Mouse (Mus musculus) CD8-positive naive resting alpha-beta T cell, adult 2 months (primary cell): ENCODE measurements around the gene Smim10l1.

ENCODE experiments used
- DNase-seq, 2 experiments: peaks; one replicate each; pipeline ENCODE4 v3.0.0; 2022; ENCODE audit warnings: low read depth in 2 of 2, low spot score in 2 of 2

Gene Smim10l1

DNA sequence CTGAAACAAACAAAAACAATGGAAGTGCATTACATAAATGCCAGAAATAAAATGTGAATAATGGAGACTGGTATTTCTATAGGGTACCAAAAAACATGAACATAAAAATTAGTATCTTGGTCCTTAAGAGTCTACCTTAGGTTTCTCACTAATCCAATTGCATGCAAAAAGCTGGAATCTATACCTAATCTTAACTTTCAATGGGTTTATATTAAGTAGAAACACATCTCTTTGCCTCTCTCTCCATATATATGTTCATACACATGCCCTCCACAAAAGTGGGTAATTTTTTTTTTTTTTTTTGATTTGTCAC is at the start of gene Smim10l1:
Gene Smim10l1 (plus strand): TSS at position 301 of the 313 bp plus-strand sequence.
- DNase-seq = no peak

DNA sequence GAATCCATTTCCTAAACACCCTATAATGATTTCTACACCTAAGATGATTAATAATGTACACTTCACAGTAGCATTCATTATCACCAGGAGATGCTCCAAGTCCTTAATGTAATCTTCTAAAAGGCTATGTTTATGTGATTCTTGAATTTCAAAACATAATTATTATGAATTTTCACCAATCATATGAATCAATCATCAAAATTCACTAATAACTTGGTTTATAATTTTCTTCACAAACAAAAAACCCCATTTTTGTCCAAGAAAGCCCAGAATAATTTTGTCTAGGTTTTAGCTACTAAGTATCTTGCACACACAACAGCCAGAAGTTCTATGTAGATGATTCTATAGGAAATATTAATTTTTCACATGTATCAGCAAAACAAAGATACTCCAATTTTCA is 49.0 kb upstream of the Smim10l1 start, which contains the start of gene Tas2r140:
Gene Tas2r140 (minus strand): TSS at position 101 of the 400 bp plus-strand sequence.
- DNase-seq = no peak

DNA sequence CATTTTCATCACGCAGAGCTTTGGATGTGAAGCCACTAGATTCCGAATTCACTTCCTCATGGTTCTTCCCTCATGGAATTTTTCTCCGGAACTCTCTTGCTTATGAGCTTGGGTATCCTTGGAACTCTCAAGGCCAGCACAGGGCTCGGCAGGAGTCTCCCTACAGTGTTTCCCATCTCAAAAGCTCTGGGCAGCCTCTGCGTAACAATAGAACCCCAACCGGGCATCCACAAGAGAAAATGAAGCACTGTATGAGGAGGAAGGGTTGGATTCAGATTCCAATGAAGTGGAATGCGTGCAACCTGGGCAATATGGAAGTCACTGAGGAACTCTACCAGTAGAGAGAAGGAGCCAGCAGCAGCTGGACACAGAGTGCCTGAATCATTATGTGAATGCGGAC is 12.5 kb upstream of the Smim10l1 start:
- DNase-seq = no peak

DNA sequence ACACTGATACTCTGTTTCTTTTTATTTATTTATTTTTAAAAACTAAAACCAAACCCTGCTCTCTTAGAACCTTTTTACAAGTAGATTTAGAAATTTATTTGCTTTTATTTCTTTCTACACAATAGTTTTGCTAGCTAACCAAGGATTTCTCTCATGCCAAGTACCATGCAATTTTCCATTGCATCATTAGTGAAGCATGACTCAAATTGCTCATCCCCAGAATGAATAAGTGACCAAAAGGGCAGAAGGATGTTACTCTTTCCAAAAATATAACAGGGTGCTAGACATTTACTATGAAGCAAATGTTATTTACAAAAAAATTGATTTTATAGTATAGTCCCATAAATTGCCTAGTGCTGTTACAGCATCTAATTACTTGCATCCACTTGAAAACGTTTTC is 2.3 kb upstream of the Smim10l1 start:
- DNase-seq = no peak

- DNase-seq = peak; percentile 69 to 70
Measured at GRCm38 (mm10) chr6:133104922-133105859, 482 bp downstream of the Smim10l1 start.
